Mouse (Mus musculus): ENCODE results near the gene Grrp1.
A peak's percentile ranks its signal among the peaks of the same experiment; 100 is the strongest.

Gene Grrp1

DNA sequence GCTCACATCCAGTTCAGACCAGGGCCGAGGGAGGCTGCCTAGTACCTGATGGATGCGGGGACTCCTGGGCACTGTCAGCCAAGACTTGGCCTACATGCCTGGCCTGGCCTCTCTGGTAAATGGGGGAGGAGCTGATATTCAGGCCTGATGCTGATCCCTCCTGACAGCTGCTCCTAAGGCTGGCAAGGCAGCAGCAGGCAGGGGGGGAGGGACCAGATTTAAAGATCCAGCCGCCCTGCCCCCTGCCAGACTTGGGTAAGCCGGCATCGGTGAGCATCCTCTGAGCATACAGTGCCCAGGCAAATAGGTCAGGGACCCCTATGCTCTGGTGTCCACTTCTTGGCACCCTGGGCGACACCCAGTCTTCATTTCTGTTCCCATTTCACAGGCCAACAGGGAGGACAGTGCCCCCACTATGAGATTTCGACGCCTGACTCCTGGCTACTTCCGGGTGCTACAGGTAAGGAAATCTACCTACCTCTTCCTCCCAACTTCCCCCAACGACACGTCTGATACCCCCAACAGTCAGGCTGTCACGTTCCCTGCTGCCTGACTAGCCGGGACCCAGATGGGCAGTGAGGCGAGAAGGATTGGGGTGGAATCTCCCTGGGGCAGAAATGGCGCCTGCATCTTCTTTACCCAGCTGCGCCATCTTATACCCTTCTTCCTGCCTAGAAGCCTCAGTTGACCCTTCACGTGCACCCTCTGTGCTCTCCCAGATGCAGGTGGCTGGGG is 10.2 kb downstream of the Grrp1 start, which contains the start of gene E130218I03Rik:
TSS of gene E130218I03Rik (plus strand) at position 147 of the 735 bp plus-strand sequence.
- no peak for DNase-seq

DNA sequence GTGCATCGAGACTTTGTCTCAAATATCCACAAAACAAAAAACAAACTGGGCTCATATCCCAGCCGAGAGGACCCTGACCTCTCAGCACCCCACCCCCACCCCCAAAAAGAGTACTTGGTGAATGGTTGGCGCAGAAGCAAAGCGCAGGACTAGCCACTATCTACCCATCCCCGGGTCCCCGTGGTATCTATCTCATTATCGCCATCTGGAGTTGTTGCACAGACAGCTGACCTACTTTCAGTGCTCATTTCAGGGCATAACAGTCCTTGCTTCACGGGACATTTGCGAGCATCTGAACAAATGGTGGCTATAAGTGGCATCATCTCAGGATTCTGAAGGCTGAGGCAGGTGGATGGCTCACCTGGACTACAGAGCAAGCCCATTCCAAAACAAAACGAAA is 15.2 kb downstream of the Grrp1 start:
- no peak for DNase-seq

GRCm38 (mm10) chr4:134238279-134238651 is 15.6 kb downstream of the Grrp1 start, which contains the start of gene Cnksr1:
Gene Cnksr1 (minus strand): TSS chr4:134238399.
- DNase-seq, result peak; percentile 96 to 98

GRCm38 (mm10) chr4:134237582-134238278 is 16.2 kb downstream of the Grrp1 start:
- peak; percentile 37 to 45 for DNase-seq

DNA sequence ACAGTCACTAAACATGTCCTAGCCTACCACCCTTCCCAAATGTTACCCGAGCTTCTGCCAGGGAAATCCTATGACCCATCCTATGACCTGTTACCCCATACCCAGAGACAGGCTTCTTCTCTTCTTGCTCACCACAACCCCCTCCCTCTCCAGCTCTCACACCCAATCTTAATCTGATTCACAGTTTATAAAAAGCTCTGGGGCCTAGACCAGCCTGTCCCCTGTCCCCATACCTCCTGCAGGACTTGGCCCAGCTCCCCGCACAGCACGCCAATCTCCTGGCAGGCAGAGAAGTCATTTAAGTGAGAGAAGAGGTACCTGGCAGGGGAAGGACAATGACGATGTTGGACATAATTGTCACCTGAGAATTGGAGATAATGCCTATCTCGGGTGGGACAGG is 19.0 kb downstream of the Grrp1 start:
- DNase-seq, result no peak

GRCm38 (mm10) chr4:134230431-134230830 is 23.5 kb downstream of the Grrp1 start:
- DNase-seq, result no peak

DNA sequence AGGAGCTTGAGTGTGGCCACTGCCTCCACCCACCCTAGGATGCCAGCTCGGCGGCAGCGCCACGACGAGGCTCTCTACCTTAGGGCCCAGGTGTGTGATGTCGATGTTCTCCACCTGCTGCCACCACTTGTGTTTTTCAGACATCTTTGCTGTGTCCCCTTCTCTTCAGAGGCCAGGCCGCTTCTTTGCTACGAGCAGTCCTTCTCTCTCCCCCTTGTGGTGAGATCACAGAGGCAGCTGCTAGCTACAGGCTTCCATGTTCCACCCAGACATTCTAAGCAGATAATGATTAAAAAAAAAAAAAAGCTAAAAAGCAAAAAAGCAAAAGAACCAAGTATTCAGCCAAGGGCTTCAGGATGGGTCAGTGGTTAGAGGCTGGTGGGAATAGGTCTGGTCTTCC is 26.7 kb downstream of the Grrp1 start, which contains the start of gene Catsper4:
TSS of gene Catsper4 (minus strand) at position 190 of the 400 bp plus-strand sequence.
- DNase-seq, result no peak

GRCm38 (mm10) chr4:134222793-134223600 is 30.9 kb downstream of the Grrp1 start:
- no peak for DNase-seq

GRCm38 (mm10) chr4:134206488-134207053 is 47.3 kb downstream of the Grrp1 start:
- no peak for DNase-seq

- DNase-seq, result no peak
These were observed 50.5 kb downstream of the Grrp1 start for GRCm38 (mm10) chr4:134203340-134203896.

DNA sequence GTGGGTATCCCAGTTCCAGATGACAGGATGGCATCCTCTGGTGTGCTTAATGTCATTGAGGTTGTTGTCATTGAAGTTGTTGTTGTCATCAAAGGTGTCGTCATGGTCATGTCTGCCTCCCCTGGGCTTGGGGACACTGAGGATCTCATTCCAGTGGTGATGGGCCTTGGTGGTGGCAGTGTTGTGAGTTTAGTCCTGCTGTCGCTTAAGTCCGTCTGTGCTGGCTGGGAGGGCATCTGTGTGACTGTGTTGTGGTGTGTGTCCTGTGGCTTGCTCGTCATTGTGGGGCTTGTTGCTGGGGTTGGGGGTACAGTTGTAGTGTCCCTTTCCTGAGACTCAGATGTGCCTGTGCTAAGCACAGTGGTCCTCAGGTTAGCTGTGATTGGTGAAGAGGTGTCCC is 51.0 kb downstream of the Grrp1 start, which contains the start of gene Gm7534:
TSS of gene Gm7534 (minus strand) at position 101 of the 400 bp plus-strand sequence.
- no peak for DNase-seq

Measured in lung, adult 18-20 months (tissue).